Mouse (Mus musculus): Measurements from ENCODE around the gene Dysf. TPM values are rescaled to one million over a fixed set of nuclear protein-coding genes. Genes with fewer than 3 reads are reported as not detected.

Dysf gene
- total RNA-seq, 4 experiments from 2014 or later = 3.7 to 5.6 (median 3.8) TPM

GRCm38 (mm10) chr6:84156481-84157025 lies 148.2 kb downstream of the Dysf start:
- no peak for DNase-seq (ENCODE audit: low spot score in 2 of 2)

GRCm38 (mm10) chr6:84159046-84159445 lies 150.7 kb downstream of the Dysf start:
- DNase-seq (ENCODE audit: low spot score in 2 of 2) = no peak

- DNase-seq (ENCODE audit: low spot score in 2 of 2) = no peak
These were observed 159.2 kb downstream of the Dysf start for GRCm38 (mm10) chr6:84167612-84168011.

GRCm38 (mm10) chr6:84168571-84168970 lies 160.2 kb downstream of the Dysf start:
- DNase-seq (ENCODE audit: low spot score in 2 of 2) = no peak

- DNase-seq (ENCODE audit: low spot score in 2 of 2) = no peak
These were observed 165.2 kb downstream of the Dysf start for GRCm38 (mm10) chr6:84173626-84174025.

- no peak for DNase-seq (ENCODE audit: low spot score in 2 of 2)
These were observed 170.5 kb downstream of the Dysf start for GRCm38 (mm10) chr6:84178776-84179405.

- no peak for DNase-seq (ENCODE audit: low spot score in 2 of 2)
These were observed 173.1 kb downstream of the Dysf start for GRCm38 (mm10) chr6:84181452-84181851.

GRCm38 (mm10) chr6:84191656-84192250 lies 183.4 kb downstream of the Dysf start:
- DNase-seq (ENCODE audit: low spot score in 2 of 2) = peak in 1 of 2 experiments; percentile 21

GRCm38 (mm10) chr6:84196511-84196910 lies 188.1 kb downstream of the Dysf start:
- no peak for DNase-seq (ENCODE audit: low spot score in 2 of 2)

- no peak for DNase-seq (ENCODE audit: low spot score in 2 of 2)
These were observed 189.4 kb downstream of the Dysf start for GRCm38 (mm10) chr6:84197811-84198213.

GRCm38 (mm10) chr6:84201721-84202490 lies 193.5 kb downstream of the Dysf start:
- DNase-seq (ENCODE audit: low spot score in 2 of 2) = no peak

GRCm38 (mm10) chr6:84205611-84206010 lies 197.2 kb downstream of the Dysf start:
- DNase-seq (ENCODE audit: low spot score in 2 of 2) = no peak

GRCm38 (mm10) chr6:84208589-84208988 lies 200.2 kb downstream of the Dysf start:
- DNase-seq (ENCODE audit: low spot score in 2 of 2) = no peak

GRCm38 (mm10) chr6:84209736-84210434 lies 201.5 kb downstream of the Dysf start:
- DNase-seq (ENCODE audit: low spot score in 2 of 2) = no peak

GRCm38 (mm10) chr6:84211473-84211872 lies 203.1 kb downstream of the Dysf start:
- DNase-seq (ENCODE audit: low spot score in 2 of 2) = no peak

GRCm38 (mm10) chr6:84213101-84213500 lies 204.7 kb downstream of the Dysf start:
- no peak for DNase-seq (ENCODE audit: low spot score in 2 of 2)

- DNase-seq (ENCODE audit: low spot score in 2 of 2) = no peak
These were observed 209.0 kb downstream of the Dysf start for GRCm38 (mm10) chr6:84217216-84217933.

- DNase-seq (ENCODE audit: low spot score in 2 of 2) = no peak
These were observed 210.7 kb downstream of the Dysf start for GRCm38 (mm10) chr6:84219119-84219518.

GRCm38 (mm10) chr6:84224861-84225260 lies 216.5 kb downstream of the Dysf start:
- no peak for DNase-seq (ENCODE audit: low spot score in 2 of 2)

- peak in 1 of 2 experiments; percentile 65 for DNase-seq (ENCODE audit: low spot score in 2 of 2)
These were observed 217.2 kb downstream of the Dysf start for GRCm38 (mm10) chr6:84225587-84225986.

GRCm38 (mm10) chr6:84228196-84228595 lies 219.8 kb downstream of the Dysf start:
- no peak for DNase-seq (ENCODE audit: low spot score in 2 of 2)

Data from left cerebral cortex, adult 8-10 months (tissue).